Mouse (Mus musculus) midbrain, embryonic 12.5 days (tissue): ENCODE results near the gene Tubb5. TPM values are rescaled to one million over a fixed set of nuclear protein-coding genes. Genes with fewer than 3 reads are reported as not detected.

Experiments
- ATAC-seq: fragments of 200-750 bp; cut with Nextera tagmentation; 2 replicates; pipeline ENCODE4 v1.8.0; 2017; ENCODE audit warnings: low read depth, moderate TSS enrichment, moderate library complexity; ENCODE audit not compliant: low FRiP score
- H3K27ac ChIP-seq: fragments of 300-500 bp; sonication (generic); replicated peaks from 2 replicates; pipeline ENCODE4 v1.5.1; 2016; ENCODE audit warnings: mild to moderate bottlenecking
- H3K27me3 ChIP-seq: fragments of 300-500 bp; sonication (generic); 2 replicates; pipeline ENCODE4 v1.6.1; 2016; ENCODE audit warnings: mild to moderate bottlenecking
- H3K36me3 ChIP-seq: fragments of 300-500 bp; sonication (generic); 2 replicates; pipeline ENCODE4 v1.6.1; 2016
- H3K4me1 ChIP-seq: fragments of 300-500 bp; sonication (generic); 2 replicates; pipeline ENCODE4 v1.6.1; 2016
- H3K4me2 ChIP-seq: fragments of 300-500 bp; sonication (generic); replicated peaks from 2 replicates; pipeline ENCODE4 v1.6.1; 2016; ENCODE audit warnings: mild to moderate bottlenecking, moderate library complexity
- H3K4me3 ChIP-seq: fragments of 300-500 bp; sonication (generic); 2 replicates; pipeline ENCODE4 v1.5.1; 2016; ENCODE audit warnings: mild to moderate bottlenecking
- H3K9ac ChIP-seq: fragments of 300-500 bp; sonication (generic); replicated peaks from 2 replicates; pipeline ENCODE4 v1.6.1; 2016; ENCODE audit warnings: mild to moderate bottlenecking, moderate library complexity
- H3K9me3 ChIP-seq: fragments of 300-500 bp; sonication (generic); 2 replicates; pipeline ENCODE4 v1.6.1; 2016; ENCODE audit warnings: mild to moderate bottlenecking
- WGBS: fragments of 180-500 bp; shearing (Covaris S2); methylation state at CpG from one replicate; pipeline ENCODE4 v1.1.7; 2016; 5-methylcytosine and 5-hydroxymethylcytosine counted together
- polyA plus RNA-seq: library from polyadenylated mRNA; unstranded; fragments of >200 nt; fragmentation: Nextera tagmentation; extraction: Ambion mirVana; gene quantifications from 2 replicates; pipeline ENCODE4 v1.2.1, GENCODE M21; 2016

The Tubb5 gene
- polyA plus RNA-seq, 1 experiment from 2014 or later, result 1,561 TPM

- Histone ChIP-seq H3K4me3 (peak overlapping the region; percentile 89), H3K9me3 (no peaks in the 10 kb centered on the region), H3K4me1 (peaks cover 37% of the 10 kb centered on the region), H3K27me3 (no peaks in the 10 kb centered on the region), H3K36me3 (peaks cover 48% of the 10 kb centered on the region), H3K4me2 (peak overlapping the region; percentile 89), H3K9ac (peak overlapping the region; percentile 99), H3K27ac (peak overlapping the region; percentile 42)
- 79% methylated on average over 26 of the region's 26 CpGs for WGBS
- no peak for ATAC-seq
These were observed 2.5 kb downstream of the Tubb5 start for GRCm38 (mm10) chr17:35835424-35836140.

- Histone ChIP-seq H3K27ac (peak overlapping the region; percentile 32; the same call in 1 of the 2 replicates), H3K9ac (peak overlapping the region; percentile 99), H3K36me3 (peaks cover 54% of the 10 kb centered on the region), H3K4me3 (peak overlapping the region; percentile 89), H3K4me2 (peak overlapping the region; percentile 89), H3K4me1 (peaks cover 44% of the 10 kb centered on the region), H3K9me3 (no peaks in the 10 kb centered on the region), H3K27me3 (no peaks in the 10 kb centered on the region)
- WGBS, result 80% methylated on average over 26 of the region's 26 CpGs
- no peak for ATAC-seq
These were observed 3.2 kb downstream of the Tubb5 start for GRCm38 (mm10) chr17:35834696-35835422.

- Histone ChIP-seq H3K4me2 (peak overlapping the region; percentile 89), H3K27me3 (no peaks in the 10 kb centered on the region), H3K36me3 (peaks cover 54% of the 10 kb centered on the region), H3K4me3 (peak overlapping the region; percentile 89; the same call in 1 of the 2 replicates), H3K9ac (peak overlapping the region; percentile 31; the same call in 1 of the 2 replicates), H3K27ac (no peak overlapping the region), H3K9me3 (no peaks in the 10 kb centered on the region), H3K4me1 (peaks cover 43% of the 10 kb centered on the region)
- ATAC-seq, result no peak
- WGBS, result 63% methylated on average over 5 of the region's 5 CpGs
These were observed 4.2 kb downstream of the Tubb5 start for GRCm38 (mm10) chr17:35833894-35834293.

- WGBS, result 31% methylated on average over 5 of the region's 5 CpGs
- H3K9me3 ChIP-seq, result no peaks in the 10 kb centered on the region
- ATAC-seq, result no peak
- no peak overlapping the region for H3K4me2 ChIP-seq
- peaks cover 56% of the 10 kb centered on the region for H3K36me3 ChIP-seq
- no peaks in the 10 kb centered on the region for H3K27me3 ChIP-seq
- H3K9ac ChIP-seq, result no peak overlapping the region
- H3K4me3 ChIP-seq, result no peak overlapping the region
- H3K4me1 ChIP-seq, result peaks cover 43% of the 10 kb centered on the region
- H3K27ac ChIP-seq, result no peak overlapping the region; the same call in none of the 2 replicates
These were observed 4.8 kb downstream of the Tubb5 start for GRCm38 (mm10) chr17:35833239-35833751.

GRCm38 (mm10) chr17:35832400-35833238 is 5.5 kb downstream of the Tubb5 start:
- H3K27ac ChIP-seq, result peak overlapping the region; percentile 10; the same call in 1 of the 2 replicates
- H3K36me3 ChIP-seq, result peaks cover 62% of the 10 kb centered on the region
- no peak overlapping the region for H3K4me3 ChIP-seq
- no peak for ATAC-seq
- no peak overlapping the region for H3K4me2 ChIP-seq
- no peak overlapping the region for H3K9ac ChIP-seq
- no peaks in the 10 kb centered on the region for H3K27me3 ChIP-seq
- 73% methylated on average over 8 of the region's 8 CpGs for WGBS
- no peaks in the 10 kb centered on the region for H3K9me3 ChIP-seq
- H3K4me1 ChIP-seq, result peaks cover 43% of the 10 kb centered on the region

GRCm38 (mm10) chr17:35829737-35830136 is 8.4 kb downstream of the Tubb5 start:
- Histone ChIP-seq H3K4me3 (no peak overlapping the region), H3K36me3 (peaks cover 68% of the 10 kb centered on the region), H3K4me1 (peaks cover 26% of the 10 kb centered on the region), H3K4me2 (peak overlapping the region; percentile 16; the same call in 1 of the 2 replicates), H3K27me3 (no peaks in the 10 kb centered on the region), H3K9me3 (no peaks in the 10 kb centered on the region), H3K27ac (no peak overlapping the region), H3K9ac (no peak overlapping the region)
- ATAC-seq, result peak; percentile 75
- 2% methylated on average over 21 of the region's 21 CpGs for WGBS

- H3K4me3 ChIP-seq, result no peak overlapping the region
- H3K27me3 ChIP-seq, result peaks cover 21% of the 10 kb centered on the region
- no peak overlapping the region for H3K9ac ChIP-seq
- no peaks in the 10 kb centered on the region for H3K9me3 ChIP-seq
- H3K4me2 ChIP-seq, result no peak overlapping the region
- no peak for ATAC-seq
- no peak overlapping the region for H3K27ac ChIP-seq
- peaks cover 38% of the 10 kb centered on the region for H3K36me3 ChIP-seq
- H3K4me1 ChIP-seq, result peaks cover 40% of the 10 kb centered on the region
- WGBS, result 92% methylated on average over 13 of the region's 13 CpGs
These were observed 12.8 kb downstream of the Tubb5 start for GRCm38 (mm10) chr17:35825109-35825850.

- Histone ChIP-seq H3K4me1 (peaks cover 32% of the 10 kb centered on the region), H3K36me3 (peaks cover 36% of the 10 kb centered on the region), H3K27ac (no peak overlapping the region), H3K9ac (peak overlapping the region; percentile 69; the same call in 1 of the 2 replicates), H3K4me2 (peak overlapping the region; percentile 87; the same call in 1 of the 2 replicates), H3K27me3 (peaks cover 28% of the 10 kb centered on the region), H3K9me3 (no peaks in the 10 kb centered on the region), H3K4me3 (peak overlapping the region; percentile 72)
- 65% methylated on average over 7 of the region's 7 CpGs for WGBS
- ATAC-seq, result no peak
These were observed 13.7 kb downstream of the Tubb5 start for GRCm38 (mm10) chr17:35824402-35824801.

GRCm38 (mm10) chr17:35822964-35823937 is 14.9 kb downstream of the Tubb5 start, which contains the start of gene Flot1:
TSS of gene Flot1 (plus strand) at chr17:35823230.
- H3K4me2 ChIP-seq, result peak within 1 kb of the TSS; percentile 87
- peak within 1 kb of the TSS; percentile 72 for H3K4me3 ChIP-seq
- peaks cover 33% of the 10 kb centered on the region for H3K27me3 ChIP-seq
- peak within 1 kb of the TSS; percentile 82 for H3K27ac ChIP-seq
- peak within 1 kb of the TSS; percentile 69 for H3K9ac ChIP-seq
- ATAC-seq, result peak; percentile 88
- no peaks in the 10 kb centered on the region for H3K9me3 ChIP-seq
- peaks cover 33% of the 10 kb centered on the region for H3K36me3 ChIP-seq
- peaks cover 32% of the 10 kb centered on the region for H3K4me1 ChIP-seq
- WGBS, result under 1% methylated on average over 39 of the region's 47 CpGs

GRCm38 (mm10) chr17:35822564-35822963 is 15.5 kb downstream of the Tubb5 start:
- peaks cover 27% of the 10 kb centered on the region for H3K36me3 ChIP-seq
- H3K27me3 ChIP-seq, result peaks cover 33% of the 10 kb centered on the region
- H3K4me2 ChIP-seq, result peak overlapping the region; percentile 87
- ATAC-seq, result no peak; the same call in none of the 2 replicates
- peaks cover 32% of the 10 kb centered on the region for H3K4me1 ChIP-seq
- H3K9ac ChIP-seq, result peak overlapping the region; percentile 69
- H3K9me3 ChIP-seq, result no peaks in the 10 kb centered on the region
- 2% methylated on average over 11 of the region's 11 CpGs for WGBS
- peak overlapping the region; percentile 82 for H3K27ac ChIP-seq
- H3K4me3 ChIP-seq, result peak overlapping the region; percentile 72
